Mouse (Mus musculus): ENCODE data around the gene Vps16.

DNA sequence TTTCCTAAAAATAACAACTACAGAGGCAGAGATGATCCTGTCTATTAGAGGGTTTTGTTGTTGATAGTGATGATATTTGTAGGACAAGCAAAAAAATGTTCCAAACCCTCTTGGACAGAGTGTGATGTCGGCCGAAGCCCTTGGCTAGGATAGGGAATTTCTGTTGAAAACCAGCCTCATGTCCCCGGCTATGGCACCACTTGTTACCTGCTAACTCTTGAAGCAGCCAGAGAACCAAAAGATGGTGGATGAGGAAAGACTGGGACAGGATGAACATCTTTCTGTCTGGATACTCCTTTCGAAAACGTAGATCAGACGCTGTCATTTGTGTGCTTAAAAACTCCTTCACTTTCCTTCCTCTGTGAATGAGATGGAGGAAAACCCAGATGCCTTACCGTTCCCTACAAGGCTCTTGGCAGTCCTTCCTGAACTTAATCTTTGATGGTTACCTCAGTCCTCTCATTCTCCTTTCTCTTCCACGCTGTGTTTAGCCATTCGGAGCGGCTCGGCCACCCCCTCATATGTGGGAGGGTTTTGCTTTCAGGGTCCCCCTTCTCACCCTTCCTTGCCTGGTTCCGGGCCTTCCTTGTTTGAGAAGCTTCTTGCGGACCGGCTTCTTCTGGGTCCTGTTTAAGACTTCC is 27.1 kb downstream of the Vps16 start:
- TF ChIP-seq RCOR1 (IDR thresholded peaks at IDR 0.05; ENCODE audit: low read depth, low read length) (no peak), NRF1 (IDR thresholded peaks at IDR 0.05; ENCODE audit: insufficient read depth, low read depth, low read length, poor library complexity, severe bottlenecking) (no peak), SMC3 (IDR thresholded peaks at IDR 0.05; ENCODE audit: low read depth, low read length) (no peak), HCFC1 (IDR thresholded peaks at IDR 0.05; ENCODE audit: low read depth, low read length) (no peak), UBTF (IDR thresholded peaks at IDR 0.05; ENCODE audit: borderline replicate concordance, insufficient read depth, low read depth, low read length) (no peak), GATA1 (IDR thresholded peaks at IDR 0.05; ENCODE audit: low read depth, low read length) (no peak), USF2 (IDR thresholded peaks at IDR 0.05; ENCODE audit: borderline replicate concordance in 1 of 2, insufficient read depth in 1 of 2, low read depth in 1 of 2, low read length in 2 of 2) (no peak)

Data from MEL (cell line).